Mouse (Mus musculus) midbrain, embryonic 16.5 days (tissue): Measurements from ENCODE around the gene Foxp1. TPM values are rescaled to one million over a fixed set of nuclear protein-coding genes. Genes with fewer than 3 reads are reported as not detected.

ENCODE experiments used
- ATAC-seq: fragments of 200-750 bp; cut with Nextera tagmentation; 2 replicates; pipeline ENCODE4 v1.8.0; 2017; ENCODE audit warnings: moderate TSS enrichment
- H3K27ac ChIP-seq: fragments of 300-500 bp; sonication (generic); 2 replicates; pipeline ENCODE4 v1.5.1; 2014; ENCODE audit warnings: mild to moderate bottlenecking, low read length, mixed read lengths
- H3K27me3 ChIP-seq: fragments of 300-500 bp; sonication (generic); 2 replicates; pipeline ENCODE4 v1.6.1; 2014; ENCODE audit warnings: low read depth, low read length, mixed read lengths; ENCODE audit not compliant: control insufficient read depth, insufficient read depth
- H3K36me3 ChIP-seq: fragments of 300-500 bp; sonication (generic); 2 replicates; pipeline ENCODE4 v1.6.1; 2014; ENCODE audit warnings: mild to moderate bottlenecking, low read length, moderate library complexity, mixed read lengths; ENCODE audit not compliant: control insufficient read depth, insufficient read depth
- H3K4me1 ChIP-seq: fragments of 300-500 bp; sonication (generic); 2 replicates; pipeline ENCODE4 v1.6.1; 2014; ENCODE audit warnings: mild to moderate bottlenecking, low read length, mixed read lengths; ENCODE audit not compliant: control insufficient read depth, insufficient read depth
- H3K4me2 ChIP-seq: fragments of 300-500 bp; sonication (generic); 2 replicates; pipeline ENCODE4 v1.6.1; 2014; ENCODE audit warnings: mild to moderate bottlenecking, low read length, mixed read lengths
- H3K4me3 ChIP-seq: fragments of 300-500 bp; sonication (generic); 2 replicates; pipeline ENCODE4 v1.5.1; 2014; ENCODE audit warnings: low read depth, mild to moderate bottlenecking, low read length, moderate library complexity, mixed read lengths
- H3K9ac ChIP-seq: fragments of 300-500 bp; sonication (generic); 2 replicates; pipeline ENCODE4 v1.6.1; 2014; ENCODE audit warnings: low read depth, low read length, mixed read lengths
- H3K9me3 ChIP-seq: fragments of 300-500 bp; sonication (generic); replicated peaks from 2 replicates; pipeline ENCODE4 v1.6.1; 2014; ENCODE audit warnings: mild to moderate bottlenecking, low read length, mixed read lengths; ENCODE audit not compliant: control insufficient read depth, poor library complexity, severe bottlenecking
- whole genome bisulfite sequencing: fragments of 180-500 bp; shearing (Covaris S2); extraction: QIAGEN DNeasy Blood & Tissue Kit; methylation state at CpG from one replicate; pipeline ENCODE4 v1.1.7; 2014; 5-methylcytosine and 5-hydroxymethylcytosine counted together
- polyA plus RNA-seq: library from polyadenylated mRNA; unstranded; fragments of >200 nt; fragmentation: Nextera tagmentation; extraction: Ambion mirVana; gene quantifications from 2 replicates; pipeline ENCODE4 v1.2.1, GENCODE M21; 2015

Gene Foxp1
- polyA plus RNA-seq, 1 experiment from 2014 or later, result 79.8 TPM

- no peak overlapping the region for H3K4me3 ChIP-seq
- H3K36me3 ChIP-seq, result no peaks in the 10 kb centered on the region
- peaks cover 17% of the 10 kb centered on the region for H3K4me1 ChIP-seq
- H3K9ac ChIP-seq, result no peak overlapping the region
- H3K27ac ChIP-seq, result no peak overlapping the region
- H3K27me3 ChIP-seq, result no peaks in the 10 kb centered on the region
- ATAC-seq, result no peak
- H3K4me2 ChIP-seq, result no peak overlapping the region
- H3K9me3 ChIP-seq, result no peaks in the 10 kb centered on the region
- WGBS, result 43% methylated on average over 10 of the region's 10 CpGs
These were observed 428.1 kb downstream of the Foxp1 start for GRCm38 (mm10) chr6:99094339-99094989.

- Histone ChIP-seq H3K9me3 (no peaks in the 10 kb centered on the region), H3K9ac (no peak overlapping the region), H3K27ac (no peak overlapping the region), H3K27me3 (no peaks in the 10 kb centered on the region), H3K4me2 (no peak overlapping the region), H3K4me3 (no peak overlapping the region), H3K4me1 (peaks cover 17% of the 10 kb centered on the region), H3K36me3 (no peaks in the 10 kb centered on the region)
- ATAC-seq, result no peak
- whole genome bisulfite sequencing, result 10% methylated on average over 2 of the region's 2 CpGs
These were observed 428.7 kb downstream of the Foxp1 start for GRCm38 (mm10) chr6:99093856-99094255.

- H3K27me3 ChIP-seq, result no peaks in the 10 kb centered on the region
- H3K36me3 ChIP-seq, result no peaks in the 10 kb centered on the region
- no peak overlapping the region for H3K27ac ChIP-seq
- no peak overlapping the region for H3K4me2 ChIP-seq
- no peak overlapping the region for H3K4me3 ChIP-seq
- no peak overlapping the region for H3K9ac ChIP-seq
- peaks cover 17% of the 10 kb centered on the region for H3K4me1 ChIP-seq
- 67% methylated on average over 5 of the region's 5 CpGs for WGBS
- no peaks in the 10 kb centered on the region for H3K9me3 ChIP-seq
- no peak for ATAC-seq
These were observed 429.3 kb downstream of the Foxp1 start for GRCm38 (mm10) chr6:99093208-99093607.

DNA sequence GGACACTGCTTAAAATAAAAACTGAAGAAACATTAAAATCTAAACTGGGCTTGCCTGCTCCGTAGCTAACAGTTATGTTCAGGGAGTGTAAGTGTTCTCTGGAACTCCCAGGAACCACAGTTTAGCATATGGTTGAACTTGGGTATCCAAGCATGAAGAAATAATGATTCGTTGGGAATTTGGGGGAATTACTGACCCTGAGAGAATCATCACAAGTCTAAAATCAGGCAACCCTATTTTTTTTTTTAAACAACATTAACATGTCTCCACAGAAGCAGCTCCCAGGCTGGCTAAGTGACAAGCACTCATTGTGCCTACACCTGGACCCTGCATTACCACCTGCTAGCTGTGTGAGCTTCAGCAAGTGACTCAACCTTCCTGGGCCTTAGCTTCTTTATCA lies 430.7 kb downstream of the Foxp1 start:
- Histone ChIP-seq H3K9me3 (no peaks in the 10 kb centered on the region), H3K4me3 (no peak overlapping the region), H3K36me3 (no peaks in the 10 kb centered on the region), H3K4me1 (peaks cover 17% of the 10 kb centered on the region), H3K27me3 (no peaks in the 10 kb centered on the region), H3K27ac (no peak overlapping the region), H3K9ac (no peak overlapping the region), H3K4me2 (no peak overlapping the region)
- 76% methylated on average over 2 of the region's 2 CpGs for WGBS
- no peak for ATAC-seq

DNA sequence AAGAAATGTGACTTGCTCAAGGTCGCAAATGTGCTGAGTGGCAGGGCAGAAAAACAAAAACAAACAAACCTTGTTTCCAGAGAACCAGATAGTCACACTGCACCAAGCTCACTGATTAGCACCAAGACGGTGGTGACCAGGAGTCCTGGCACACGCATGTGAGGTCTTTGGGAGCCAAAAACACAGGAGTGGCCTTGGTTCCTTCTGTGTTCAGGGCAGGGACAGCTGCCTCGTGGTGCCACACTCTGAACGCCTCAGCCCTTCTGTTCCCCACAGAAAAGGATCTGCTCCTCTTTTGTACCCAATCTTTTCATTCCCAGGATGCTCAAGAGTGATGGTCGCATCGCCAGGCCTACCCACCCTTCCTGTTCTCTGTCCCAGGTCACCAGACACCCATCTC lies 434.9 kb downstream of the Foxp1 start:
- 78% methylated on average over 7 of the region's 7 CpGs for WGBS
- no peak for ATAC-seq
- no peaks in the 10 kb centered on the region for H3K36me3 ChIP-seq
- no peak overlapping the region for H3K9ac ChIP-seq
- no peaks in the 10 kb centered on the region for H3K9me3 ChIP-seq
- H3K27me3 ChIP-seq, result no peaks in the 10 kb centered on the region
- H3K27ac ChIP-seq, result no peak overlapping the region
- H3K4me1 ChIP-seq, result no peaks in the 10 kb centered on the region
- no peak overlapping the region for H3K4me3 ChIP-seq
- H3K4me2 ChIP-seq, result no peak overlapping the region

- H3K4me3 ChIP-seq, result no peak overlapping the region
These were observed 437.6 kb downstream of the Foxp1 start for GRCm38 (mm10) chr6:99084956-99085355.

GRCm38 (mm10) chr6:99081259-99081658 lies 441.3 kb downstream of the Foxp1 start:
- Histone ChIP-seq H3K4me2 (no peak overlapping the region), H3K27me3 (no peaks in the 10 kb centered on the region), H3K36me3 (no peaks in the 10 kb centered on the region), H3K4me1 (peaks cover 5% of the 10 kb centered on the region; the same call in 1 of the 2 replicates), H3K9ac (no peak overlapping the region), H3K9me3 (no peaks in the 10 kb centered on the region), H3K4me3 (no peak overlapping the region), H3K27ac (no peak overlapping the region)
- no peak for ATAC-seq
- WGBS, result 65% methylated on average over 5 of the region's 5 CpGs

More at GRCm38 (mm10) chr6:99084956-99085355, 437.6 kb downstream of the Foxp1 start:
- no peaks in the 10 kb centered on the region for H3K27me3 ChIP-seq
- WGBS, result 88% methylated on average over 4 of the region's 4 CpGs
- H3K9me3 ChIP-seq, result no peaks in the 10 kb centered on the region
- no peak overlapping the region for H3K27ac ChIP-seq
- no peak for ATAC-seq
- no peak overlapping the region for H3K9ac ChIP-seq
- peaks cover 5% of the 10 kb centered on the region; the same call in 1 of the 2 replicates for H3K4me1 ChIP-seq
- no peak overlapping the region for H3K4me2 ChIP-seq
- no peaks in the 10 kb centered on the region for H3K36me3 ChIP-seq

DNA sequence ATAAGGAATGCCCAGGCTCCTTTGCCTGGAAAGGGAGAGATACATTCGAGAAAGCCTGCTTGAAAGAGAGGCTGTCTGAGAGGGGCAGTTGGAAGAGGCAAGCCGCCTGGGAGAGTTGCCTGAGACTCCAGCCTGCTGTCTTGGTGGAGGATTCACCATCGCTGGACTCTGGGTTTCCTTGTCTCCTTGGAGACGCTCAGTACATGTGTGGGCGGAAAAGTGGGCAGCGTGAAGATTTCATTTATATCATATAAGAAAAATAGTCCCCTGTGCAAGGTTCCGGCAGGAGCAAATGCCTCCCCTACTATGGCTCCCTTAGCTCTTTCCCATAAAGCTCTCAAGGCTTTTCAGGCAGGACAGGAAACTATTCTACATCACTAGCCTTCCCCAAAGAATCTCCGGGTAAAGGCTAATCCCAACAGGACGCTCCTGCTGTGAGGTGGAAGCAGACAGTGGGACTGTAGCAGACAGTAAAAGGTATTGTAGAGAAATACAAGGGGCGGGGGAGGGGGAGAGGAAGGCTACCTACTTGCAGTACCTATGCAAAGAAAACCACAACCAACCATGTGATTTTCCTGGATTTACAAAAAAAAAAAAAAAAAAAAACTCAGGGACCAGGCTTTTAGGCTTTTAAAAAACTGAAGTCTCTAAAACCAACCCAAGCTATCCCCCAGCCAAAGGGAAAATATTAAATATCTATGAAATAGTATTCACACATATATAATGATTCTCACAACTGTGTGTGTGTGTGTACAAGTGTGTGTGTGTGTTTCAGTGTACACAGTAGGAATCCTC lies 443.3 kb downstream of the Foxp1 start:
- Histone ChIP-seq H3K27ac (no peak overlapping the region), H3K9ac (no peak overlapping the region), H3K27me3 (no peaks in the 10 kb centered on the region), H3K4me2 (no peak overlapping the region), H3K4me1 (peaks cover 5% of the 10 kb centered on the region; the same call in 1 of the 2 replicates), H3K9me3 (no peaks in the 10 kb centered on the region), H3K4me3 (no peak overlapping the region), H3K36me3 (no peaks in the 10 kb centered on the region)
- 30% methylated on average over 10 of the region's 10 CpGs for WGBS
- no peak for ATAC-seq

DNA sequence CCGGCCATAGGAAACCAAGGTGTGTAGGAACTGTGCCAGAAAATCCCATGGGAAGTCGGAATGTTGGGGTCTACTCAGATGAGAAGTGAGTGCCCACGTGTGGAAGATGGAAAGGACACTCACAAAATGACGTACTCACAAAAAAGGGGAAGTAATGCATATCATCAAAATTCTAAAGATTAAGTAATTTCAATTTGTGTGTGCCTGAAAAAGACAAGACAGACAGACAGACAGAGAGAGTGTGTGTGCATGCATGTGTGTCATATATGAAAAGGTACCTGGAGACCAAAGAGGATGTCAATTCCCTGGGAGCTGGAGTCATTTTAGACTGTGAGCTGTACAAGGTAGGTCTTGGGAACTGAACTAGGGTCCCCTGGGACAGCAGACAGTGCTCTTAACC lies 444.4 kb downstream of the Foxp1 start:
- no peak overlapping the region for H3K4me3 ChIP-seq
- no peak overlapping the region for H3K9ac ChIP-seq
- H3K9me3 ChIP-seq, result no peaks in the 10 kb centered on the region
- ATAC-seq, result no peak
- H3K4me2 ChIP-seq, result no peak overlapping the region
- 96% methylated on average over 4 of the region's 4 CpGs for WGBS
- no peak overlapping the region for H3K27ac ChIP-seq
- no peaks in the 10 kb centered on the region for H3K27me3 ChIP-seq
- no peaks in the 10 kb centered on the region for H3K36me3 ChIP-seq
- H3K4me1 ChIP-seq, result peaks cover 8% of the 10 kb centered on the region; the same call in 1 of the 2 replicates
